Mouse (Mus musculus): ENCODE measurements around the gene Msh4.

The Msh4 gene

GRCm38 (mm10) chr3:153906136-153906871 lies at the start of gene Msh4:
Msh4 (minus strand) TSS chr3:153906138.
- DNase-seq (ENCODE audit: low read depth, low spot score) = no peak

- no peak for DNase-seq (ENCODE audit: low read depth, low spot score)
These were observed 42.2 kb upstream of the Msh4 start for GRCm38 (mm10) chr3:153948176-153948575.

- DNase-seq (ENCODE audit: low read depth, low spot score) = no peak
These were observed 41.3 kb upstream of the Msh4 start for GRCm38 (mm10) chr3:153947271-153947670.

- peak; percentile 96 for DNase-seq (ENCODE audit: low read depth, low spot score)
These were observed 38.5 kb upstream of the Msh4 start, which contains the start of gene Acadm for GRCm38 (mm10) chr3:153944335-153944990. Acadm (minus strand) TSS chr3:153944632.

- no peak for DNase-seq (ENCODE audit: low read depth, low spot score)
These were observed 38.0 kb upstream of the Msh4 start for GRCm38 (mm10) chr3:153943901-153944334.

- peak; percentile 36 for DNase-seq (ENCODE audit: low read depth, low spot score)
These were observed 37.2 kb upstream of the Msh4 start for GRCm38 (mm10) chr3:153943003-153943640.

GRCm38 (mm10) chr3:153941613-153942012 lies 35.7 kb upstream of the Msh4 start:
- DNase-seq (ENCODE audit: low read depth, low spot score) = no peak

- DNase-seq (ENCODE audit: low read depth, low spot score) = no peak
These were observed 34.5 kb upstream of the Msh4 start for GRCm38 (mm10) chr3:153940486-153940885.

GRCm38 (mm10) chr3:153940021-153940420 lies 34.1 kb upstream of the Msh4 start:
- no peak for DNase-seq (ENCODE audit: low read depth, low spot score)

- DNase-seq (ENCODE audit: low read depth, low spot score) = no peak
These were observed 31.3 kb upstream of the Msh4 start for GRCm38 (mm10) chr3:153937116-153937810.

- no peak for DNase-seq (ENCODE audit: low read depth, low spot score)
These were observed 29.9 kb upstream of the Msh4 start for GRCm38 (mm10) chr3:153935878-153936277.

- no peak for DNase-seq (ENCODE audit: low read depth, low spot score)
These were observed 26.5 kb upstream of the Msh4 start for GRCm38 (mm10) chr3:153932461-153932860.

- no peak for DNase-seq (ENCODE audit: low read depth, low spot score)
These were observed 23.6 kb upstream of the Msh4 start for GRCm38 (mm10) chr3:153929526-153929925.

- no peak for DNase-seq (ENCODE audit: low read depth, low spot score)
These were observed 20.4 kb upstream of the Msh4 start for GRCm38 (mm10) chr3:153926333-153926732.

GRCm38 (mm10) chr3:153921147-153921910 lies 15.4 kb upstream of the Msh4 start:
- DNase-seq (ENCODE audit: low read depth, low spot score) = no peak

GRCm38 (mm10) chr3:153917200-153917599 lies 11.3 kb upstream of the Msh4 start:
- DNase-seq (ENCODE audit: low read depth, low spot score) = no peak

GRCm38 (mm10) chr3:153913510-153914243 lies 7.7 kb upstream of the Msh4 start:
- no peak for DNase-seq (ENCODE audit: low read depth, low spot score)

GRCm38 (mm10) chr3:153912546-153913509 lies 6.9 kb upstream of the Msh4 start, which contains the start of gene Rabggtb:
Rabggtb (minus strand) TSS chr3:153913009.
- DNase-seq (ENCODE audit: low read depth, low spot score) = peak; percentile 92

- no peak for DNase-seq (ENCODE audit: low read depth, low spot score)
These were observed 6.0 kb upstream of the Msh4 start for GRCm38 (mm10) chr3:153911882-153912440.
